Mouse (Mus musculus): ENCODE data around the gene Rmdn3.

The Rmdn3 gene

GRCm38 (mm10) chr2:119156681-119157572, at the start of gene Rmdn3:
Gene Rmdn3, minus strand, starts transcription at chr2:119157034.
- DNase-seq (ENCODE audit: low read depth): peak; percentile 73

GRCm38 (mm10) chr2:119203871-119204460, 47.1 kb upstream of the Rmdn3 start:
- no peak for DNase-seq (ENCODE audit: low read depth)

DNA sequence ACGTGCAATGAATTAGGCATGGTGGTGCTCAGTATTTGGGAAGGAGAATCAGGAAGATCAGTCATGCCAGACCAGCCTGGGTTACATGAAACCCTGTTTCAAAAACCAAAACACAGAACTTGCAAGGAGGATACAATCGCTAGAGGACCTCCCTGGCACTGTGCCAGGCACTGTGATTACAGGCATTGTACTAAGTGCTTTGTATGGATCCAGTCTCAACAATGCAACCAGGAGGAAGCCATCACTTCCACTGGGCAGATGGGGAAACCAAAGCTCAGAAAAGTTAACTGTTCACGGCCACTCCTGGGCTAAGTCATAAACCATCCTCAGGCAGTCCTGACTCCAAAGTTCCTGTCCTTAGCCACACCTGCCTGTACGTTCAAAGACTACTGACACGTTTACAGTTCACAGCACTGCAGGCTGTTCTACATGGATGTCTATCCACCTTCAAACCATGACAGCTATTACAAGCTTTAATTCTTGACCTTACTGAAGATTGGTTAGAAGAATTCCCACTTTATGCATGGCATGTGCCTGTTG, 46.1 kb upstream of the Rmdn3 start:
- DNase-seq (ENCODE audit: low read depth): no peak

- no peak for DNase-seq (ENCODE audit: low read depth)
These were observed 42.1 kb upstream of the Rmdn3 start for GRCm38 (mm10) chr2:119198934-119199333.

GRCm38 (mm10) chr2:119198049-119198448, 41.2 kb upstream of the Rmdn3 start:
- DNase-seq (ENCODE audit: low read depth): no peak

GRCm38 (mm10) chr2:119197493-119197892, 40.7 kb upstream of the Rmdn3 start:
- no peak for DNase-seq (ENCODE audit: low read depth)

- no peak for DNase-seq (ENCODE audit: low read depth)
These were observed 39.7 kb upstream of the Rmdn3 start for GRCm38 (mm10) chr2:119196316-119197108.

DNA sequence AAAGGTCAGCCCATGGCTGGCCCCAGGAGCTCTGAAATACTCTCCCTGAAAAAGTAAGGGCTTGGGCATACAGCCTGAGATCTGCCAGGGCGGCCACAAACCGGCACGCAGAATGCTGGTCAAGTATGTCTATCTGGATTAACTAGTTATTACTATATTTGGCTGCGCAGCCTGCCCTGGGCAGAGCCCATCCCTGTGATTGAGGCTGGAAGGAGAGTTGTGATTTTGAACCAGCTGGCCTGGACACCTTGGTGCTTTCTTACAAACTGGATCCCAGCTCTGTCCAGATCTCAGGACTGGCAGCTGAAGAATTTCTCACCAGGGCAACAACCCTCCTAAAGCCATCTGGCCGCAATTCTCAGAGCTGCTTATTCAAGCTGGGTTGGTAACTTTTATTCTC, 37.3 kb upstream of the Rmdn3 start:
- DNase-seq (ENCODE audit: low read depth): no peak

DNA sequence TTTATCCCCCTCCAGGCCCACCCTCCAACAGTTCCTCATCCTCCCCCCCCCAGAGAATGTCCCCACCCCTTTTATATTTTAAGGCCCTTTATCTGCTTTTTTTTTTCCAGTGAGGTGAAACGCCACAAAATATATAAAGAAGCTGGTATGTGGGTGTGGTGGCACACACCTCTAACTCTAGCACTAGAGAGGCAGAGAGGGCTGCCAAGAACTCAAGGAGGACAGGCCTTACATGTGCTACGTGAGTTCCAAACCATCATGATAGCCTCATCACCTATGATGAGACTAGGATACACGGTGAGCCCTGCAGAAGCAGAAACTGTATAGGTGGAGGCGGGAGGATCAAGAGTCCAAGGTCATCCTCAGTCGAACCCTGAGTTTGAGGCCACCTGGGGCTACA, 34.1 kb upstream of the Rmdn3 start:
- no peak for DNase-seq (ENCODE audit: low read depth)

DNA sequence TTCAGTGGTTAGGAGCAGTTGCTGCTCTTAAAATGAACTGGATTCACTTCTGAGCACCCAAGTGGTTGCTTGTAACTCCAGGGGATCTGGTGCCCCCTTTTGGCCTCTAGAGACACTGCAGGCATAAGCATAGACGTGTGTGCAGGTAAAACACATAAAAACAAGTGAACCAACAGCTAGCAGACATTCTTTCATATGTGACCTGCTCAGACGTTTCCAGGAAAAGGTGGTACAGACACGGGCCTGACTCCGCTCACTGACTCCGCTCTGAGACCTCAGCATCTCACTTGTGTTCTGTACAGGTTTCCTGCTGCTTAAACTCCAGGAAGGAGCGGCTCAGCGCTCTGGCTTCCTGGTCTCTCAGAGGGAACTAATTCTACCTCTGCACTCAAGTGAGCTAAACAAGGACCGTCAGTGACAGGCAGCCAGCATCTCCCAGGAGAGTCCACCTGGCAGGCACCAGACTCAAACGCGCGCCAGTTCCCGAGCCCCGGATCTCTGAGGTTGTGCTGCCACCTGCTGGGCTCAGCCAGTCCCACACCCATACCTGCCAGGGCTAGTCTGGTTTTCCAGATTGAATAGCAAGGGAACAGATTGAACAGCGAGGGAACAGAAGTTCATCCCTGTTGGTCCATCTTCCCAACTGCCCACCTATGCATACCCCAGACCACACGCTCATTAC, 32.3 kb upstream of the Rmdn3 start:
- no peak for DNase-seq (ENCODE audit: low read depth)

- DNase-seq (ENCODE audit: low read depth): no peak
These were observed 26.1 kb upstream of the Rmdn3 start for GRCm38 (mm10) chr2:119182914-119183313.

GRCm38 (mm10) chr2:119177384-119177939, 20.6 kb upstream of the Rmdn3 start:
- DNase-seq (ENCODE audit: low read depth): no peak

GRCm38 (mm10) chr2:119176761-119177160, 19.9 kb upstream of the Rmdn3 start:
- DNase-seq (ENCODE audit: low read depth): no peak

DNA sequence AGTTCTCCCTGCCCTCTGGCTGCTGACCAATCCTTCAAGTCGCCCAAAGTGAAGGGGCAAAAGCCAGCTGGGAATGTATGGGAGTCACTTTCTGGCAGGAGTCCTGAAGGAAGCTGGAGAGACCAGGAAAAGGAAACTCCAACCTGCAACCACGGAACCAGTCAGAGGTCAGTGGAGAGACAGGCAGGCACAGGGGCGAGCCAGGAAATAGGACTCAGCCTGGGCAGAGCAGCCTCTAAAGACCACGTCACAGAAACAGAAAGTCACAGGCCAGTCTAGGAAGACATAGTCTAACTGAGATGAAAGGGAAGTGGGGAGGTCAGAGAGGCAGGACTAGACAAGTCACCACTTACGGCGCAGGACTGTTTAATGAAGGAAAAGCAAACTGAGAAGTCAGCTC, 18.8 kb upstream of the Rmdn3 start:
- no peak for DNase-seq (ENCODE audit: low read depth)

DNA sequence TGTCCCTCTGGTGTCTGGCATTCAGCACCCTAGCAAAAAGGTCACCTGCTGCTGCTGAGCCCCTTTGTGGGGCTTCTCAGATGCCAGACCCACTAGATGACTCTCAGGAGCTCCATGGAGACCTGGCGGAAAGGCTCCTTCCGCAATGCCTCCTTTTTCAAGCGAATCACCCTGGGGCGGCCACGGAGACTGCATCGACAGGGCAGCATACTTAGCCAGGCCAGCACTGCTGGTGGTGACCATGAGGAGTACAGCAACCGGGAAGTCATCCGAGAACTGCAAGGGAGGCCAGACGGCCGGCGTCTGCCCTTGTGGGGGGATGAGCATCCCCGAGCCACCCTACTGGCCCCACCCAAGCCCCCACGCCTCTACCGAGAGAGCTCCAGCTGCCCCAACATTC, 18.0 kb upstream of the Rmdn3 start:
- DNase-seq (ENCODE audit: low read depth): no peak

DNA sequence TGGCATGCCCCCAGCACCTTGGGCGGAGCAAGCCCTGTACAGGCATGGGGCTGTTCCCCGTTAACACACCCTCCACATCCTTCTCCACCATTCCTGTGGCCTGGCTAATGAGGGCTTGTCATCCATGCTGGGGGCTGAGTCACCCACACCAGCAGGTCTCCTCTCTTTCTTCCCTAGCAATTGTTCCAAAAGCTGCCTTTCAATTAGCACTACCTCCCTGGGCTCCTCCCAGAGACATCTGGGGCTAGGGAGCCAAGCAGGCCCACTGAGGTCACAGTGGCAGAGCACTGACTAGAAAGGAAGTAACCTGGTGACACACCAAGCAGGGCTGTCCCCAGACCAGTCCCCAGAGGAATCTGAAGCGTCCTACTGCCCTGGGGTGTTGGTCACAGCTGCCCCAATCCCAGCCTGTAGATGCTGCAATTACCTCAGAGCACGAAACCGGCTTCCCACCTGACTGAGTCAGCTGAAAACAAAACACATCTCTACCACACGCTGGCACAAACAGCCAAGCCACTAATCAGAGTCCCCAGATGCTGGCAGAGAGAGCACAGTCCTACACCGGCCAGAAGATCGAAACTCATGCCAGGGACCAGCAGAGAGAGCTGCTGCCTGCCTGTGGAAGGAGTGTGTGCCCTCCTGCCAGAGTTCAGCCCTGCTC, 17.3 kb upstream of the Rmdn3 start, which contains the start of gene Gm14137:
TSS of gene Gm14137 (plus strand) at position 519 of the 661 bp plus-strand sequence.
- DNase-seq (ENCODE audit: low read depth): peak; percentile 88

DNA sequence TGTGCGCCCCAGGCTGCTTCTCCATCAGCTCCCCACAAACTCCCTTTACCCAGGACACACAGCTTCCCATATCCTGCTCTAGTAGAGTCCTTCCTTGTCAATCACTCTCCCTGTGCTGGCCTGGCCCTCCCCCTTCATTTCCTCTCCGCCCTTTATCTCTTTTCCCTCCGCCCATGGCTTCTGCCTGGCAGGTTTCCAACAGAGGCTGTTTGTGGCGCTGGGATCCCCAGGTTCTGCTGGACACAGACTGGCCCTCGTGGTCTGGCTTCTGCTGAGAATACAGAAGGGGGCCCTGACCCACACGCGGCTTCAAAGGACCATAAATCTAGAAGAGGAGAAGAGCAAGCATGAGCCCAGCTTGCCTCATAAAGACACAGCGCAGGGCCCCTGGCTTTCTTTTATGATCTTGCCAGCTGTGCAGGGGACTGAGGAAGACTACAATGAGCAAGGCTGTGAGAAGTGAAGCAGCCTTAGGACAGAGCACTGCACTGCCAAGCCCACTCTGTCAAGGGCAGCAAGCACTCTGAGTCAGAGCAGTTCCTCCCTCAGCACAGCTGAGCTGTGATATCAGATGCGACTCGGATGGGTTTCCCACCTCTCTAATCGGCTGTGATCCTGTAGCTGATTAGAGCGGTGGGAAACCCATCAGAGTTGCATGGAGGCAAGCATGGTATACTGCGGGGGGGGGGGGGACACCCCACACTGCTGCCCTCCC, 16.2 kb upstream of the Rmdn3 start:
- DNase-seq (ENCODE audit: low read depth): no peak

DNA sequence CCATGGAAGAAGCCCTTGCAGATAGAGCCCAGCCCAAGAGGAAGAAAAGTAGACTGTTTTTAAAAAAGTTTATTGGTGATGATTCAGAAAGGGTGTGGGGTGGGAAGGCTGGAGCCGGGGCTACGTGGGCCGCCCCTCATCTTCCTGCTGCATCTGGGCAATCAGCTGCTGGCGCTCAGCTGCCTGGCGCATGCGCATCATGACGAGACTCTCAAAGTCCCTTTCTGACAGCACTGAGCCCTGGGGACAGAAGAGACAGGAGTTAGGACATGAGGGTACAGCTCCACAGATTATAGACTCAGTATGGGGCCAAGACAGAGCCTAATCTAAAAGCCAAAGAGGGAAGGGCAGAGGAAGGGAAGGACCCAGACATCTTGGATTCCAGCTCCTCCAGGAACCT, 15.6 kb upstream of the Rmdn3 start:
- no peak for DNase-seq (ENCODE audit: low read depth)

DNA sequence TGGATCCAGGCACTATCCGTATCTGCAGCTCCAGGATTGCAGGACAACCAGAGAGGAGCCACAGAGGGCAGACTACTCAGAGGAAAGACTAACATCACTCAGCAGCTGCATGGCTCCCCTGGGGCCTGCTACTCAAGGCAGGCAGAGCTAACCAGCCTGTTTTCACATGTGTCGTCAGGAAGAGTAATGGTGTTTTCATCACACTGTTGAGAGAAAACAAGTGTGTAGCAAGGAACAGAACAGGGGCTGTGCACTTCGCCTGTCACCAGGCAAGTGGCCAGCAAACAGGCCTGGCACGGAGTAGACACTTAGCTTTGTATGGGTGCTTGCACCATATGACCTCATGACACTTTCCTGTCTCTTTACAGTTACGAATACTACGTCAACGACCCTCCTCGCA, 14.7 kb upstream of the Rmdn3 start:
- DNase-seq (ENCODE audit: low read depth): no peak

DNA sequence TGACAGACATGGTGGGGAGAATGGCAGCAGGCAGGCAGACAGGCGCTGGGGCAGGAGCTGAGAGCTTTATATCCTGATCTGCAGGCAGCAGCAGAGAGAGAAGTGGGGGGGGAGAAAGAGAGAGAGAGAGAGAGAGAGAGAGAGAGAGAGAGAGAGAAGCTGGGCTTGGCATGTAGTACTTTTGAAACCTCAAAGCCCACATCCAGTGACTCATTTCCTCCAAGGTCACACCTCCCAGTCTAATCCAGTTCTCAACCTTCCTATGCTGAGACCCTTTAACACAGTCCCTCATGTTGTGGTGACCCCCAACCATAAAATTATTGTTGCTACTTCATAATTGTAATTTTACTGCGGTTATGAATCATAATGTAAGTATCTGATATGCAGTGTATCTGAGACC, 13.4 kb upstream of the Rmdn3 start:
- no peak for DNase-seq (ENCODE audit: low read depth)
